Mouse (Mus musculus): ENCODE measurements around the gene Insl3. TPM values are rescaled to one million over a fixed set of nuclear protein-coding genes. Genes with fewer than 3 reads are reported as not detected.
A peak's percentile ranks its signal among the peaks of the same experiment; 100 is the strongest.

Gene Insl3
- polyA plus RNA-seq, 1 experiment from 2014 or later: 0.93 TPM

- Histone ChIP-seq H3K27ac (no peak overlapping the region), H3K4me3 (ENCODE audit: inconsistent target) (no peak overlapping the region), H3K79me2 (ENCODE audit: inconsistent target) (no peaks in the 10 kb centered on the region), H3K36me3 (ENCODE audit: inconsistent target) (no peaks in the 10 kb centered on the region)
- 87% methylated on average over 25 of the region's 25 CpGs for WGBS (ENCODE audit: missing documents)
These were observed 20.3 kb downstream of the Insl3 start for GRCm38 (mm10) chr8:71709134-71709799.

GRCm38 (mm10) chr8:71709800-71710446 is 20.9 kb downstream of the Insl3 start:
- Histone ChIP-seq H3K4me3 (ENCODE audit: inconsistent target) (no peak overlapping the region), H3K36me3 (ENCODE audit: inconsistent target) (no peaks in the 10 kb centered on the region), H3K27ac (no peak overlapping the region), H3K79me2 (ENCODE audit: inconsistent target) (no peaks in the 10 kb centered on the region)
- 65% methylated on average over 25 of the region's 25 CpGs for WGBS (ENCODE audit: missing documents)

- Histone ChIP-seq H3K36me3 (ENCODE audit: inconsistent target) (no peaks in the 10 kb centered on the region), H3K4me3 (ENCODE audit: inconsistent target) (no peak overlapping the region), H3K27ac (no peak overlapping the region), H3K79me2 (ENCODE audit: inconsistent target) (no peaks in the 10 kb centered on the region)
- 83% methylated on average over 2 of the region's 2 CpGs for WGBS (ENCODE audit: missing documents)
These were observed 22.6 kb downstream of the Insl3 start for GRCm38 (mm10) chr8:71711574-71711973.

- Histone ChIP-seq H3K36me3 (ENCODE audit: inconsistent target) (no peaks in the 10 kb centered on the region), H3K4me3 (ENCODE audit: inconsistent target) (no peak overlapping the region)
- 81% methylated on average over 8 of the region's 8 CpGs for WGBS (ENCODE audit: missing documents)
These were observed 26.5 kb downstream of the Insl3 start for GRCm38 (mm10) chr8:71715531-71715930.

GRCm38 (mm10) chr8:71716561-71717053 is 27.6 kb downstream of the Insl3 start:
- no peaks in the 10 kb centered on the region for H3K79me2 ChIP-seq (ENCODE audit: inconsistent target)
- 94% methylated on average over 13 of the region's 13 CpGs for WGBS (ENCODE audit: missing documents)
- no peaks in the 10 kb centered on the region for H3K36me3 ChIP-seq (ENCODE audit: inconsistent target)
- no peak overlapping the region for H3K27ac ChIP-seq
- H3K4me3 ChIP-seq (ENCODE audit: inconsistent target): no peak overlapping the region

More at GRCm38 (mm10) chr8:71715531-71715930, 26.5 kb downstream of the Insl3 start:
- H3K79me2 ChIP-seq (ENCODE audit: inconsistent target): no peaks in the 10 kb centered on the region
- no peak overlapping the region for H3K27ac ChIP-seq

GRCm38 (mm10) chr8:71717096-71717495 is 28.1 kb downstream of the Insl3 start:
- 92% methylated on average over 12 of the region's 12 CpGs for WGBS (ENCODE audit: missing documents)
- Histone ChIP-seq H3K4me3 (ENCODE audit: inconsistent target) (no peak overlapping the region), H3K27ac (no peak overlapping the region), H3K36me3 (ENCODE audit: inconsistent target) (no peaks in the 10 kb centered on the region), H3K79me2 (ENCODE audit: inconsistent target) (no peaks in the 10 kb centered on the region)

- Histone ChIP-seq H3K36me3 (ENCODE audit: inconsistent target) (no peaks in the 10 kb centered on the region), H3K79me2 (ENCODE audit: inconsistent target) (no peaks in the 10 kb centered on the region), H3K4me3 (ENCODE audit: inconsistent target) (no peak overlapping the region), H3K27ac (no peak overlapping the region)
- WGBS (ENCODE audit: missing documents): 85% methylated on average over 3 of the region's 3 CpGs
These were observed 29.2 kb downstream of the Insl3 start for GRCm38 (mm10) chr8:71718252-71718651.

- Histone ChIP-seq H3K36me3 (ENCODE audit: inconsistent target) (no peaks in the 10 kb centered on the region), H3K79me2 (ENCODE audit: inconsistent target) (no peaks in the 10 kb centered on the region), H3K27ac (no peak overlapping the region), H3K4me3 (ENCODE audit: inconsistent target) (no peak overlapping the region)
- WGBS (ENCODE audit: missing documents): 94% methylated on average over 4 of the region's 4 CpGs
These were observed 30.2 kb downstream of the Insl3 start for GRCm38 (mm10) chr8:71719218-71719617.

GRCm38 (mm10) chr8:71719928-71720457 is 31.0 kb downstream of the Insl3 start:
- no peaks in the 10 kb centered on the region for H3K36me3 ChIP-seq (ENCODE audit: inconsistent target)
- WGBS (ENCODE audit: missing documents): 89% methylated on average over 7 of the region's 7 CpGs
- no peak overlapping the region for H3K27ac ChIP-seq

GRCm38 (mm10) chr8:71723047-71723551 is 34.1 kb downstream of the Insl3 start:
- H3K4me3 ChIP-seq (ENCODE audit: inconsistent target): peak overlapping the region; percentile 46
- WGBS (ENCODE audit: missing documents): 27% methylated on average over 12 of the region's 14 CpGs
- peak overlapping the region; percentile 22; the same call in 1 of the 2 replicates for H3K27ac ChIP-seq
- no peaks in the 10 kb centered on the region for H3K79me2 ChIP-seq (ENCODE audit: inconsistent target)
- no peaks in the 10 kb centered on the region for H3K36me3 ChIP-seq (ENCODE audit: inconsistent target)

More at GRCm38 (mm10) chr8:71719928-71720457, 31.0 kb downstream of the Insl3 start:
- Histone ChIP-seq H3K79me2 (ENCODE audit: inconsistent target) (no peaks in the 10 kb centered on the region), H3K4me3 (ENCODE audit: inconsistent target) (no peak overlapping the region)

GRCm38 (mm10) chr8:71724389-71724788 is 35.4 kb downstream of the Insl3 start:
- Histone ChIP-seq H3K36me3 (ENCODE audit: inconsistent target) (no peaks in the 10 kb centered on the region), H3K4me3 (ENCODE audit: inconsistent target) (no peak overlapping the region), H3K79me2 (ENCODE audit: inconsistent target) (no peaks in the 10 kb centered on the region), H3K27ac (no peak overlapping the region)
- 79% methylated on average over 4 of the region's 4 CpGs for WGBS (ENCODE audit: missing documents)

- no peaks in the 10 kb centered on the region for H3K36me3 ChIP-seq (ENCODE audit: inconsistent target)
- WGBS (ENCODE audit: missing documents): 4% methylated on average over 39 of the region's 54 CpGs
- no peak within 1 kb of the TSS for H3K27ac ChIP-seq
- H3K79me2 ChIP-seq (ENCODE audit: inconsistent target): no peaks in the 10 kb centered on the region
- H3K4me3 ChIP-seq (ENCODE audit: inconsistent target): peak within 1 kb of the TSS; percentile 44
These were observed 36.3 kb downstream of the Insl3 start, which contains the start of gene Fcho1 for GRCm38 (mm10) chr8:71725122-71725924. Gene Fcho1, minus strand, starts transcription at chr8:71725716.

- H3K4me3 ChIP-seq (ENCODE audit: inconsistent target): peak overlapping the region; percentile 4; the same call in 1 of the 2 replicates
- 13% methylated on average over 20 of the region's 21 CpGs for WGBS (ENCODE audit: missing documents)
- no peaks in the 10 kb centered on the region for H3K79me2 ChIP-seq (ENCODE audit: inconsistent target)
- H3K36me3 ChIP-seq (ENCODE audit: inconsistent target): no peaks in the 10 kb centered on the region
- no peak overlapping the region for H3K27ac ChIP-seq
These were observed 39.3 kb downstream of the Insl3 start for GRCm38 (mm10) chr8:71728240-71728785.
